8 mouse cellular contexts compared by ENCODE assay signal in the genomic region with DNA sequence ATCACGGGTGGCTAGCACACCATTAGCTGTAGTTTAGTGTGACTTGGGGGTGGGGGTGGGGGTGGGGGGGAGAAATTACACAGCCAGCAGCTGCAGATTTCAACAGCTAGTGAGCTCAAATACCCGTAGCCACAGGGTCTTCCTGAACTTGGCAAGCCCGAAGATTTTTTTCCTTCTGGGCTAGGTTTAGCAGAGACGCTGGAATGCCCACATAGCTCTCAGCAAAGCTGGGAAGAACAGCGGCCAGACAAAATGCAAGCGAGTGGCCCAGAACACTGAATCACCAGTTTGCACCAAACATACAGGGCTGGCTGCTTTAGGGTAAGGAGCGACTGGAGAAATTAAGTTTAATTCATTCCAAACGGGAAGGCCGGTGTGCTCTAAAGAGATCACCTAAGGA. TPM values are rescaled to one million over a fixed set of nuclear protein-coding genes. Genes with fewer than 3 reads are reported as not detected.
DNase-seq lines count a peak whose midpoint lies in the region; ATAC-seq lines count a peak whose summit lies in the region.

No protein-coding gene starts in this region.

- no peaks in the 10 kb centered on the region for H3K36me3 ChIP-seq in forebrain, embryonic 10.5 days (replicated peaks)
- H3K36me3 ChIP-seq in kidney, embryonic 15.5 days = no peaks in the 10 kb centered on the region
- no peaks in the 10 kb centered on the region for H3K36me3 ChIP-seq in midbrain, embryonic 16.5 days (ENCODE audit: control insufficient read depth, insufficient read depth, low read length)

- H3K4me1 ChIP-seq in forebrain, embryonic 10.5 days = peaks cover 18% of the 10 kb centered on the region
- H3K4me1 ChIP-seq in kidney, embryonic 15.5 days = 0 out of 2 replicates have a peak, but pooled peaks cover 13% of the 10 kb centered on the region
- H3K4me1 ChIP-seq in midbrain, embryonic 16.5 days (ENCODE audit: control insufficient read depth, insufficient read depth, low read length) = peaks cover 8% of the 10 kb centered on the region; the same call in 1 of the 2 replicates

- peak overlapping the region; percentile 99 for H3K4me2 ChIP-seq in kidney, embryonic 15.5 days
- H3K4me2 ChIP-seq in midbrain, embryonic 16.5 days (ENCODE audit: low read length) = peak overlapping the region; percentile 99

- peaks cover 35% of the 10 kb centered on the region for H3K27me3 ChIP-seq in forebrain, embryonic 10.5 days (ENCODE audit: poor library complexity, severe bottlenecking)
- H3K27me3 ChIP-seq in kidney, embryonic 15.5 days = peaks cover 11% of the 10 kb centered on the region
- no peaks in the 10 kb centered on the region for H3K27me3 ChIP-seq in midbrain, embryonic 16.5 days (ENCODE audit: control insufficient read depth, insufficient read depth, low read depth, low read length)

- 15% methylated on average over 9 of the region's 9 CpGs for WGBS in forebrain, embryonic 10.5 days
- 13% methylated on average over 9 of the region's 9 CpGs for WGBS in kidney, embryonic 15.5 days
- 14% methylated on average over 9 of the region's 9 CpGs for WGBS in midbrain, embryonic 16.5 days

- no peaks in the 10 kb centered on the region for H3K9me3 ChIP-seq in forebrain, embryonic 10.5 days
- no peaks in the 10 kb centered on the region for H3K9me3 ChIP-seq in kidney, embryonic 15.5 days (replicated peaks)
- no peaks in the 10 kb centered on the region for H3K9me3 ChIP-seq in midbrain, embryonic 16.5 days (replicated peaks; ENCODE audit: control insufficient read depth, low read length, poor library complexity, severe bottlenecking)

- peak overlapping the region; percentile 80 for H3K4me3 ChIP-seq in forebrain, embryonic 10.5 days
- H3K4me3 ChIP-seq in kidney, embryonic 15.5 days (replicated peaks) = peak overlapping the region; percentile 69
- peak overlapping the region; percentile 67 for H3K4me3 ChIP-seq in midbrain, embryonic 16.5 days (ENCODE audit: low read depth, low read length)

- ATAC-seq in kidney, embryonic 15.5 days (replicated peaks; ENCODE audit: low FRiP score) = peak; percentile 11; the same call in 1 of the 2 replicates
- ATAC-seq in midbrain, embryonic 16.5 days = 0 out of 2 replicates have a peak, but pooled peaks have one; percentile 30

- no peak overlapping the region for H3K27ac ChIP-seq in forebrain, embryonic 10.5 days
- peak overlapping the region; percentile 83 for H3K27ac ChIP-seq in kidney, embryonic 15.5 days
- no peak overlapping the region for H3K27ac ChIP-seq in midbrain, embryonic 16.5 days (ENCODE audit: low read length)

- DNase-seq in kidney, adult 18-20 months = peak; percentile 62
- DNase-seq in kidney, adult 11 months = no peak
- peak; percentile 14 for DNase-seq in forebrain, embryonic 10.5 days (ENCODE audit: extremely low spot score, low spot score)
- no peak for DNase-seq in cerebellum, adult 9-11 months
- no peak for DNase-seq in testis, postnatal 10 days (ENCODE audit: low spot score)
- no peak for DNase-seq in thymus, postnatal 4 days

- H3K9ac ChIP-seq in kidney, embryonic 15.5 days = no peak overlapping the region
- H3K9ac ChIP-seq in midbrain, embryonic 16.5 days (ENCODE audit: low read depth, low read length) = peak overlapping the region; percentile 68; the same call in 1 of the 2 replicates

RNA-seq across cellular contexts. Expression of a gene that starts 0.9 kb away (rescaled TPM):
- polyA plus RNA-seq in forebrain, embryonic 10.5 days (2016; fragmentation: Nextera tagmentation; extraction: Ambion mirVana) = 0.21 and 0.40 TPM in 2 replicates
- polyA plus RNA-seq in kidney, embryonic 15.5 days (2015; fragmentation: Nextera tagmentation; extraction: Ambion mirVana) = 10.6 and 13.4 TPM in 2 replicates
- 2.8 and 3.0 TPM in 2 replicates for polyA plus RNA-seq in midbrain, embryonic 16.5 days (2015; fragmentation: Nextera tagmentation; extraction: Ambion mirVana)

Comparison
In these comparisons a context has a peak if more than half of its experiments do, and no peak if none do; other contexts are left out.
1. DNase-seq: peak in kidney, adult 18-20 months (single experiment) and forebrain, embryonic 10.5 days (single experiment); none in kidney, adult 11 months (single experiment), cerebellum, adult 9-11 months (single experiment), testis, postnatal 10 days (single experiment) and thymus, postnatal 4 days (single experiment).
2. Peak in every context shown above with its lines, with median percentiles within 50 percentile points of each other: H3K4me3 ChIP-seq.